8 mouse cellular contexts compared by ENCODE assay signal in the genomic region with DNA sequence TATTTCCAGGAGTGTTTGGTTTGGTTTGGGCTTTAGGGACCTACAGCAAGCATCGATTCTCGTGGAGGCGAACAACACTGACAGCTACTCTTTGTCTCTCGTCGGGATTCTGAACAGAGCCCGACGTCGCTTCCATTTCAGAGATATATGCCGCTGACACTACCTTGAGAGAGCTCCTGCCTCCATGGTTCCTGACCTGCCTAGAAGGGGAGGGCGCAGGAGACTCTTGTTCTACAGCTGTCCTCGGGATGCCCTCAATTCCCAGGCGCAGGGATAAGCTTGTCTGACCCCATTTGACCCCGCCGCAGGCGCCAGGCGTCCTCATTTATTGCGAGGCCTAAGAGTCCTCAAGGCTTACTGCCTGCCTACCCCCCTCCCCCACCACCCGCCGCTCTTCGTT.
DNase-seq lines count a peak whose midpoint lies in the region; ATAC-seq lines count a peak whose summit lies in the region.

No protein-coding gene starts in this region.

- peak; percentile 29; the same call in 1 of the 2 replicates for ATAC-seq in embryonic facial prominence, embryonic 12.5 days (ENCODE audit: insufficient number of reproducible peaks, insufficient read depth, low FRiP score, low TSS enrichment)
- 0 out of 2 replicates have a peak, but pooled peaks have one; percentile 1 for ATAC-seq in heart, embryonic 16.5 days (replicated peaks; ENCODE audit: extremely low read depth, insufficient read depth, low FRiP score)
- peak; percentile 25; the same call in 1 of the 2 replicates for ATAC-seq in midbrain, embryonic 14.5 days (ENCODE audit: low FRiP score, low TSS enrichment)

- peak overlapping the region; percentile 29 for H3K4me3 ChIP-seq in embryonic facial prominence, embryonic 12.5 days
- H3K4me3 ChIP-seq in heart, embryonic 16.5 days (ENCODE audit: low read length): peak overlapping the region; percentile 46
- H3K4me3 ChIP-seq in midbrain, embryonic 14.5 days (replicated peaks; ENCODE audit: low read depth, low read length): peak overlapping the region; percentile 24

- no peaks in the 10 kb centered on the region for H3K36me3 ChIP-seq in embryonic facial prominence, embryonic 12.5 days
- no peaks in the 10 kb centered on the region for H3K36me3 ChIP-seq in heart, embryonic 16.5 days (ENCODE audit: control insufficient read depth, insufficient read depth)
- no peaks in the 10 kb centered on the region for H3K36me3 ChIP-seq in midbrain, embryonic 14.5 days (ENCODE audit: control insufficient read depth, insufficient read depth, low read length)

- H3K27me3 ChIP-seq in embryonic facial prominence, embryonic 12.5 days: no peaks in the 10 kb centered on the region
- no peaks in the 10 kb centered on the region for H3K27me3 ChIP-seq in heart, embryonic 16.5 days (ENCODE audit: control insufficient read depth, insufficient read depth, low read length)
- peaks cover 24% of the 10 kb centered on the region for H3K27me3 ChIP-seq in midbrain, embryonic 14.5 days (ENCODE audit: control insufficient read depth, insufficient read depth, low read length)

- peak overlapping the region; percentile 40 for H3K9ac ChIP-seq in embryonic facial prominence, embryonic 12.5 days
- H3K9ac ChIP-seq in heart, embryonic 16.5 days (ENCODE audit: low read length): peak overlapping the region; percentile 73
- 0 out of 2 replicates have a peak overlapping the region, but pooled peaks have one; percentile 1 for H3K9ac ChIP-seq in midbrain, embryonic 14.5 days (replicated peaks; ENCODE audit: low read length)

- H3K9me3 ChIP-seq in embryonic facial prominence, embryonic 12.5 days: no peaks in the 10 kb centered on the region
- H3K9me3 ChIP-seq in heart, embryonic 16.5 days (replicated peaks; ENCODE audit: control insufficient read depth, low read length): no peaks in the 10 kb centered on the region
- no peaks in the 10 kb centered on the region for H3K9me3 ChIP-seq in midbrain, embryonic 14.5 days (ENCODE audit: control insufficient read depth, low read length)

- H3K4me2 ChIP-seq in embryonic facial prominence, embryonic 12.5 days (replicated peaks): peak overlapping the region; percentile 57
- peak overlapping the region; percentile 73 for H3K4me2 ChIP-seq in heart, embryonic 16.5 days (ENCODE audit: low read depth, low read length)
- H3K4me2 ChIP-seq in midbrain, embryonic 14.5 days (ENCODE audit: low read length): peak overlapping the region; percentile 54

- peak; percentile 23 to 45 for DNase-seq in thymus, adult 18-20 months
- no peak for DNase-seq in thymus, postnatal 0 days (ENCODE audit: low spot score)
- DNase-seq in kidney, postnatal 36 days: peak; percentile 26 to 65
- no peak for DNase-seq in midbrain, embryonic 14.5 days
- peak; percentile 44 to 66 for DNase-seq in thymus, postnatal 36 days
- DNase-seq in MN1 (ENCODE audit: low spot score): no peak

- peak overlapping the region; percentile 70 for H3K27ac ChIP-seq in embryonic facial prominence, embryonic 12.5 days
- H3K27ac ChIP-seq in heart, embryonic 16.5 days (ENCODE audit: low read length): peak overlapping the region; percentile 69
- no peak overlapping the region for H3K27ac ChIP-seq in midbrain, embryonic 14.5 days (replicated peaks; ENCODE audit: low read depth, low read length)

- H3K4me1 ChIP-seq in embryonic facial prominence, embryonic 12.5 days: peaks cover 15% of the 10 kb centered on the region; the same call in 1 of the 2 replicates
- H3K4me1 ChIP-seq in heart, embryonic 16.5 days (ENCODE audit: control insufficient read depth, insufficient read depth, low read length): peaks cover 12% of the 10 kb centered on the region
- peaks cover 7% of the 10 kb centered on the region; the same call in 1 of the 2 replicates for H3K4me1 ChIP-seq in midbrain, embryonic 14.5 days (ENCODE audit: control insufficient read depth, insufficient read depth, low read length)

- WGBS in embryonic facial prominence, embryonic 12.5 days: 2% methylated on average over 20 of the region's 20 CpGs
- WGBS in heart, embryonic 16.5 days: 6% methylated on average over 20 of the region's 20 CpGs
- under 1% methylated on average over 20 of the region's 20 CpGs for WGBS in midbrain, embryonic 14.5 days

Comparison
In these comparisons a context has a peak if more than half of its experiments do, and no peak if none do; other contexts are left out.
1. DNase-seq: peak in thymus, adult 18-20 months (2 of 2), kidney, postnatal 36 days (2 of 2) and thymus, postnatal 36 days (2 of 2); none in thymus, postnatal 0 days (single experiment), midbrain, embryonic 14.5 days (single experiment) and MN1 (single experiment).
2. H3K9ac ChIP-seq: peak in every context shown above with its lines; median percentile 73 in heart, embryonic 16.5 days; 40 in embryonic facial prominence, embryonic 12.5 days; 1 in midbrain, embryonic 14.5 days.
3. Peak in every context shown above with its lines, with median percentiles within 50 percentile points of each other: ATAC-seq, H3K4me2 ChIP-seq and H3K4me3 ChIP-seq.